Mouse (Mus musculus) liver, embryonic 14.5 days (tissue): Measurements from ENCODE around the gene Gm10959.

Experiments used
- CTCF ChIP-seq: IDR thresholded peaks from 2 replicates; pipeline ENCODE4 v1.5.1; 2016; ENCODE audit warnings: antibody characterized with exemption, low read depth, control low read depth
- EP300 ChIP-seq: IDR thresholded peaks from 2 replicates; pipeline ENCODE4 v1.6.1; 2016; ENCODE audit warnings: antibody characterized with exemption, low read depth

GRCm38 (mm10) chr3:122924009-122924914, 5.1 kb upstream of the Gm10959 start, which contains the start of gene 1810037I17Rik:
- peak; percentile 78 for TF ChIP-seq CTCF
- no peak for TF ChIP-seq EP300
